Mouse (Mus musculus) heart, embryonic 14.5 days (tissue): ENCODE measurements around the gene H2-T22. TPM values are rescaled to one million over a fixed set of nuclear protein-coding genes. Genes with fewer than 3 reads are reported as not detected.

Experiments used
- ATAC-seq: fragments of 200-750 bp; cut with Nextera tagmentation; 2 replicates; pipeline ENCODE4 v1.8.0; 2017; ENCODE audit warnings: low read depth, moderate TSS enrichment; ENCODE audit not compliant: insufficient number of reproducible peaks, insufficient read depth, low FRiP score
- H3K27ac ChIP-seq, 2 experiments: fragments of 200-500 bp in 1 of 2; fragments of 300-500 bp in 1 of 2; sonication (generic) in 1 of 2; replicated peaks in 1 of 2; 2 replicates each; pipeline ENCODE4 v1.5.1; 2012 to 2014; ENCODE audit warnings: low read depth in 2 of 2, low read length in 2 of 2, control low read depth in 1 of 2, mild to moderate bottlenecking in 1 of 2, mixed read lengths in 1 of 2; ENCODE audit not compliant: control insufficient read depth in 1 of 2, insufficient read depth in 1 of 2
- H3K27me3 ChIP-seq: fragments of 300-500 bp; sonication (generic); 2 replicates; pipeline ENCODE4 v1.6.1; 2014; ENCODE audit warnings: mild to moderate bottlenecking, low read length, control low read depth; ENCODE audit not compliant: control insufficient read depth, insufficient read depth
- H3K36me3 ChIP-seq: fragments of 300-500 bp; sonication (generic); 2 replicates; pipeline ENCODE4 v1.6.1; 2014; ENCODE audit warnings: mild to moderate bottlenecking, control low read depth, low read length, mixed read lengths; ENCODE audit not compliant: control insufficient read depth, insufficient read depth
- H3K4me1 ChIP-seq, 2 experiments: fragments of 200-500 bp in 1 of 2; fragments of 300-500 bp in 1 of 2; sonication (generic) in 1 of 2; 2 replicates each; pipeline ENCODE4 v1.6.1; 2012 to 2014; ENCODE audit warnings: low read length in 2 of 2, control low read depth in 1 of 2, mixed read lengths in 1 of 2; ENCODE audit not compliant: control insufficient read depth in 2 of 2, insufficient read depth in 2 of 2
- H3K4me2 ChIP-seq: fragments of 300-500 bp; sonication (generic); 2 replicates; pipeline ENCODE4 v1.6.1; 2014; ENCODE audit warnings: mild to moderate bottlenecking, low read length
- H3K4me3 ChIP-seq, 2 experiments: fragments of 200-500 bp in 1 of 2; fragments of 300-500 bp in 1 of 2; sonication (generic) in 1 of 2; 2 replicates each; pipeline ENCODE4 v1.5.1; 2012 to 2014; ENCODE audit warnings: low read length in 2 of 2, mild to moderate bottlenecking in 2 of 2, control low read depth in 1 of 2, low read depth in 1 of 2, moderate library complexity in 1 of 2; ENCODE audit not compliant: control insufficient read depth in 1 of 2, insufficient read depth in 1 of 2
- H3K9ac ChIP-seq: fragments of 300-500 bp; sonication (generic); 2 replicates; pipeline ENCODE4 v1.6.1; 2014; ENCODE audit warnings: mild to moderate bottlenecking, low read length
- H3K9me3 ChIP-seq: fragments of 300-500 bp; sonication (generic); 2 replicates; pipeline ENCODE4 v1.6.1; 2016; ENCODE audit warnings: low read length, control low read depth; ENCODE audit not compliant: control insufficient read depth
- WGBS: fragments of 180-500 bp; shearing (Covaris S2); extraction: QIAGEN DNeasy Blood & Tissue Kit; methylation state at CpG from one replicate; pipeline ENCODE4 v1.1.7; 2014; 5-methylcytosine and 5-hydroxymethylcytosine counted together
- polyA plus RNA-seq: library from polyadenylated mRNA; unstranded; fragments of >200 nt; fragmentation: Nextera tagmentation; extraction: Ambion mirVana; gene quantifications from 2 replicates; pipeline ENCODE4 v1.2.1, GENCODE M21; 2014

Gene H2-T22
- polyA plus RNA-seq, 1 experiment from 2014 or later, result 7.4 TPM

DNA sequence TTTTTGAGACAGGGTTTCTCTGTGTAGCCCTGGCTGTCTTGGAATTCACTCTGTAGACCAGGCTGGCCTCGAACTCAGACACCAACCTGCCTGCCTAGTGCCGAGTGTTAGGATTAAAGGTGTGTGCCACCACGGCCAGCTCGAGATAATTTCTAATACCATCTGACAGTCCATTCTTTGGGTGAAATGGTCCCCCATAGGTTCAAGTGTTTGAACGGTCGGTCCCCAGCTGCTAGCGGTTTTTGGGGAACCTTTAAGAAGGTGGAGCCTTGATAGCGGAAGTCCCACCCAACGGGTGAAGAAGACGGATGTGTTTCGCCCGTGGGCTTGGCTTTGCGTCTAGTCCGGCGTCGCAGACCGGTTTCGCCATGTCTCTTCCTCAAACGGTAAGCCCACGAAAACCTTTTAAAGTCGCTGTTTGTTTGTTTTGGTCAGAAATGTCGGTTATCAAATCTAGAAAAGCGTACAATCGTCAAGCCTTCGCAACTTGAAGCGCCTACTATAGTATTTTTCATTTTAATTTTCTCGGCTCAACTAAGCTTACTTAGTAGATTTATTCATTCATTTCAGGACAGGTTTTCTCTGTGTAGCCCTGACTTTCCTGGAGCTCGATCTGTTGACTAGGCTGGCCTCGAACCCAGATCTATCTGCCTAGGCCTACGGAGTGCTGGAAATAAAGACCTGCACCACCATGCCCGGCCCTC lies 48.2 kb downstream of the H2-T22 start:
- H3K27me3 ChIP-seq, result no peaks in the 10 kb centered on the region
- WGBS, result 4% methylated on average over 31 of the region's 31 CpGs
- ATAC-seq, result peak; percentile 47; the same call in 1 of the 2 replicates
- H3K9me3 ChIP-seq, result no peaks in the 10 kb centered on the region
- H3K9ac ChIP-seq, result peak overlapping the region; percentile 78
- H3K4me2 ChIP-seq, result peak overlapping the region; percentile 78
- H3K4me1 ChIP-seq, result peaks cover 0 to 14% of the 10 kb centered on the region in 2 experiments; a peak in 3 of 4 replicates
- H3K36me3 ChIP-seq, result peaks cover 7% of the 10 kb centered on the region; the same call in 1 of the 2 replicates
- H3K4me3 ChIP-seq, result peak overlapping the region; percentile 51 to 61
- H3K27ac ChIP-seq, result peak overlapping the region; percentile 34 to 46

DNA sequence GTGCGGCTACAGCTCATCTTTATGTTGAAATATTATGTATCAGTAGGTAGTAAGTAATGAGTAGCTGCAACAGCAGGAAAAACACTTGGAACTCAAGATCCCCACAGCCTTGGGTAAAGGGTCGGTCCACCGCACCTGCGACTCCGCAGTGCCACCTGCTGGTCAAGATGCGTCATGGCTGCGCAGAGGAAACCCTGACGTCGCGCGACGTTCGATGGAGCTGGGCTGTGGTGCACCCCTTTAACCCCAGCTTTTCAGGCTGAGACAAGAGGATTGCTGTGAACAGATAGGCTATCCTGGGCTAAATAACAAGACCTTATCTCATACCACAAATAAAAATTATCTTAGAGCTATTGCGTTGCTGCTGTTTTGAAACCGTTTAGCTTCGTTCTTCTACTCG lies 48.9 kb downstream of the H2-T22 start:
- WGBS, result 6% methylated on average over 17 of the region's 17 CpGs
- Histone ChIP-seq H3K4me2 (peak overlapping the region; percentile 78), H3K36me3 (peaks cover 14% of the 10 kb centered on the region), H3K4me1 (peaks cover 0 to 14% of the 10 kb centered on the region in 2 experiments; a peak in 3 of 4 replicates), H3K27ac (no peak overlapping the region), H3K27me3 (no peaks in the 10 kb centered on the region), H3K9me3 (no peaks in the 10 kb centered on the region), H3K9ac (no peak overlapping the region), H3K4me3 (peak overlapping the region in 1 of 2 experiments; percentile 61; a peak in 2 of 4 replicates)
- peak; percentile 40 for ATAC-seq

DNA sequence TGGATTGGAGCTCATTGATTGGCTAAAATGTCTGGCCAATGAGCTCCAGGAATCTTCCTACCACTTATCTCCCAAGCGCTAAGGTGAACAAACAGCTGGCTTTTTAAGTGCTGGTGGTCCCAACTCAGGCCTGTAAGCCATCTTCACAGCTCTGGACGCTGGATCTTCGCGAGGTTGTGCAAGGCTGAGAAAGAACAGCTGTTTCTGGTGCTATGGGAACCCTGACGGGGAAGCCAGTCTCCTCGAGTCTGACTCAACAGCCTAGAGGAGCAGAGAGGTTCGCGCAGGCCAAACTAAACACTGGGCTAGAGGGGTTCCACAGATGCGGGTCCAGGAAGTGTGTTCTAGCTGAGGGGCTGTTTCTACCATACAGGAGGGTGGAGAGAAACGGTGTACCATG lies 50.8 kb downstream of the H2-T22 start:
- WGBS, result 29% methylated on average over 10 of the region's 10 CpGs
- no peak for ATAC-seq

More for the DNA sequence above, 50.8 kb downstream of the H2-T22 start:
- H3K27ac ChIP-seq, result no peak overlapping the region
- H3K4me1 ChIP-seq, result peaks cover 0 to 7% of the 10 kb centered on the region in 2 experiments; a peak in 3 of 4 replicates
- H3K9ac ChIP-seq, result no peak overlapping the region
- no peak overlapping the region for H3K4me3 ChIP-seq
- H3K4me2 ChIP-seq, result no peak overlapping the region
- H3K9me3 ChIP-seq, result no peaks in the 10 kb centered on the region
- peaks cover 33% of the 10 kb centered on the region for H3K36me3 ChIP-seq
- H3K27me3 ChIP-seq, result no peaks in the 10 kb centered on the region

Other genes with a start within 250 kb of the H2-T22 start
- gene Ier3, start 221.1 kb downstream of the H2-T22 start, polyA plus RNA-seq, result 20.8 and 27.3 TPM in 2 replicates
- gene Flot1, start 219.5 kb downstream of the H2-T22 start, polyA plus RNA-seq, result 86.8 and 93.7 TPM in 2 replicates
- 673 and 698 TPM in 2 replicates for gene Tubb5, start 204.4 kb downstream of the H2-T22 start, polyA plus RNA-seq
- 15.3 and 16.1 TPM in 2 replicates for gene Mdc1, start 201.2 kb downstream of the H2-T22 start, polyA plus RNA-seq
- gene Nrm, start 181.4 kb downstream of the H2-T22 start, polyA plus RNA-seq, result 44.0 and 44.9 TPM in 2 replicates
- gene Ppp1r18, start 177.2 kb downstream of the H2-T22 start, polyA plus RNA-seq, result 17.3 and 19.4 TPM in 2 replicates
- gene Dhx16, start 162.9 kb downstream of the H2-T22 start, polyA plus RNA-seq, result 18.6 and 22.0 TPM in 2 replicates
- 28.7 and 28.9 TPM in 2 replicates for gene 2310061I04Rik, start 145.3 kb downstream of the H2-T22 start, polyA plus RNA-seq
- 52.5 and 53.1 TPM in 2 replicates for gene Atat1, start 132.7 kb downstream of the H2-T22 start, polyA plus RNA-seq
- gene Mrps18b, start 126.4 kb downstream of the H2-T22 start, polyA plus RNA-seq, result 65.8 and 67.0 TPM in 2 replicates
- 21.8 and 23.6 TPM in 2 replicates for gene Ppp1r10, start 126.3 kb downstream of the H2-T22 start, polyA plus RNA-seq
- 57.0 and 58.3 TPM in 2 replicates for gene Abcf1, start 73.0 kb downstream of the H2-T22 start, polyA plus RNA-seq
- 26.2 and 27.2 TPM in 2 replicates for gene Gnl1, start 62.9 kb downstream of the H2-T22 start, polyA plus RNA-seq
- gene Prr3, start 62.5 kb downstream of the H2-T22 start, polyA plus RNA-seq, result 10.9 and 11.2 TPM in 2 replicates
- gene H2-T24, start 22.2 kb downstream of the H2-T22 start, polyA plus RNA-seq, result 2.6 and 2.7 TPM in 2 replicates
- gene H2-T23, start 9.9 kb downstream of the H2-T22 start, polyA plus RNA-seq, result 4.2 and 4.4 TPM in 2 replicates
- not detected in 2 replicates for gene Gm6034, start 214 bp upstream of the H2-T22 start, polyA plus RNA-seq
- gene Gm11127, start 15.6 kb upstream of the H2-T22 start, polyA plus RNA-seq, result not detected in 2 replicates
- not detected in 2 replicates for gene Gm19684, start 78.9 kb upstream of the H2-T22 start, polyA plus RNA-seq
- gene Gm7030, start 86.7 kb upstream of the H2-T22 start, polyA plus RNA-seq, result not detected in 2 replicates
- gene Gm8909, start 125.8 kb upstream of the H2-T22 start, polyA plus RNA-seq, result not detected in 2 replicates
- not detected in 2 replicates for gene H2-T3, start 147.5 kb upstream of the H2-T22 start, polyA plus RNA-seq
- 108 and 111 TPM in 2 replicates for gene Rpp21, start 215.3 kb upstream of the H2-T22 start, polyA plus RNA-seq
- 8.7 and 9.5 TPM in 2 replicates for gene Trim39, start 229.5 kb upstream of the H2-T22 start, polyA plus RNA-seq
- not detected in 2 replicates for gene H2-M10.2, start 243.7 kb upstream of the H2-T22 start, polyA plus RNA-seq